Mouse (Mus musculus) midbrain, postnatal 0 days (tissue): ENCODE measurements at regions not wholly inside any gene's neighbourhood (a gene's known extent, or its start where the extent isn't known, plus 50 kb on each side); places are given as distances from the start of the nearest gene placed in this dataset.

ENCODE experiments used
- ATAC-seq: fragments of 200-750 bp; cut with Nextera tagmentation; 2 replicates; pipeline ENCODE4 v1.8.0; 2017; ENCODE audit warnings: moderate number of reproducible peaks, mild to moderate bottlenecking, moderate TSS enrichment, moderate library complexity; ENCODE audit not compliant: low FRiP score
- DNase-seq: peaks from one replicate; pipeline ENCODE4 v3.0.0-alpha.2; 2015; ENCODE audit warnings: low spot score
- H3K27ac ChIP-seq: fragments of 300-500 bp; sonication (generic); 2 replicates; pipeline ENCODE4 v1.5.1; 2014; ENCODE audit warnings: low read depth, mild to moderate bottlenecking, low read length, mixed read lengths
- H3K27me3 ChIP-seq: fragments of 300-500 bp; sonication (generic); 2 replicates; pipeline ENCODE4 v1.6.1; 2014; ENCODE audit warnings: low read length, control low read depth, mixed read lengths; ENCODE audit not compliant: insufficient read depth
- H3K36me3 ChIP-seq: fragments of 300-500 bp; sonication (generic); 2 replicates; pipeline ENCODE4 v1.6.1; 2014; ENCODE audit warnings: low read length, control low read depth, mixed read lengths; ENCODE audit not compliant: insufficient read depth
- H3K4me1 ChIP-seq: fragments of 300-500 bp; sonication (generic); 2 replicates; pipeline ENCODE4 v1.6.1; 2014; ENCODE audit warnings: mild to moderate bottlenecking, control low read depth, antibody characterized with exemption, low read length, mixed read lengths; ENCODE audit not compliant: insufficient read depth
- H3K4me2 ChIP-seq: fragments of 300-500 bp; sonication (generic); 2 replicates; pipeline ENCODE4 v1.6.1; 2014; ENCODE audit warnings: low read depth, mild to moderate bottlenecking, low read length, mixed read lengths; ENCODE audit not compliant: poor library complexity, severe bottlenecking
- H3K4me3 ChIP-seq: fragments of 300-500 bp; sonication (generic); 2 replicates; pipeline ENCODE4 v1.5.1; 2014; ENCODE audit warnings: low read depth, mild to moderate bottlenecking, low read length, moderate library complexity
- H3K9ac ChIP-seq: fragments of 300-500 bp; sonication (generic); replicated peaks from 2 replicates; pipeline ENCODE4 v1.6.1; 2014; ENCODE audit warnings: mild to moderate bottlenecking, low read length, moderate library complexity, mixed read lengths; ENCODE audit not compliant: poor library complexity, severe bottlenecking
- H3K9me3 ChIP-seq: fragments of 300-500 bp; sonication (generic); 2 replicates; pipeline ENCODE4 v1.6.1; 2016; ENCODE audit warnings: low read length, control low read depth
- CTCF ChIP-seq: IDR thresholded peaks from 2 replicates; pipeline ENCODE4 v1.5.1; 2016; ENCODE audit warnings: antibody characterized with exemption, mild to moderate bottlenecking
- WGBS: fragments of 180-500 bp; shearing (Covaris S2); extraction: QIAGEN DNeasy Blood & Tissue Kit; methylation state at CpG from one replicate; pipeline ENCODE4 v1.1.7; 2014; 5-methylcytosine and 5-hydroxymethylcytosine counted together

- Histone ChIP-seq H3K27ac (no peak overlapping the region), H3K9me3 (no peaks in the 10 kb centered on the region), H3K27me3 (no peaks in the 10 kb centered on the region), H3K9ac (no peak overlapping the region), H3K4me1 (peaks cover 5% of the 10 kb centered on the region; the same call in 1 of the 2 replicates), H3K4me2 (no peak overlapping the region), H3K36me3 (no peaks in the 10 kb centered on the region), H3K4me3 (no peak overlapping the region)
- DNase-seq = no peak
- WGBS = 44% methylated on average over 3 of the region's 3 CpGs
- no peak for TF ChIP-seq CTCF
- ATAC-seq = no peak
These were observed 1052.7 kb downstream of the 5730522E02Rik start for GRCm38 (mm10) chr11:25157861-25158245.

GRCm38 (mm10) chr11:25158884-25159283 is 1051.7 kb downstream of the 5730522E02Rik start:
- TF ChIP-seq CTCF = no peak
- Histone ChIP-seq H3K4me3 (no peak overlapping the region), H3K4me2 (no peak overlapping the region), H3K36me3 (no peaks in the 10 kb centered on the region), H3K27ac (no peak overlapping the region), H3K27me3 (no peaks in the 10 kb centered on the region), H3K9me3 (no peaks in the 10 kb centered on the region), H3K9ac (no peak overlapping the region), H3K4me1 (peaks cover 5% of the 10 kb centered on the region; the same call in 1 of the 2 replicates)
- no peak for DNase-seq
- 97% methylated on average over 1 of the region's 1 CpGs for WGBS
- no peak for ATAC-seq

GRCm38 (mm10) chr11:25167939-25168338 is 1042.6 kb downstream of the 5730522E02Rik start:
- Histone ChIP-seq H3K4me3 (no peak overlapping the region), H3K9ac (no peak overlapping the region), H3K36me3 (no peaks in the 10 kb centered on the region), H3K4me2 (no peak overlapping the region), H3K9me3 (no peaks in the 10 kb centered on the region), H3K27ac (no peak overlapping the region), H3K4me1 (no peaks in the 10 kb centered on the region), H3K27me3 (no peaks in the 10 kb centered on the region)
- no peak for TF ChIP-seq CTCF
- DNase-seq = no peak
- WGBS = 83% methylated on average over 1 of the region's 1 CpGs
- no peak for ATAC-seq

GRCm38 (mm10) chr11:25171048-25171447 is 1039.5 kb downstream of the 5730522E02Rik start:
- ATAC-seq = no peak
- no peaks in the 10 kb centered on the region for H3K4me1 ChIP-seq
- H3K9me3 ChIP-seq = no peaks in the 10 kb centered on the region
- no peaks in the 10 kb centered on the region for H3K36me3 ChIP-seq
- TF ChIP-seq CTCF = no peak
- no peaks in the 10 kb centered on the region for H3K27me3 ChIP-seq
- H3K9ac ChIP-seq = no peak overlapping the region
- WGBS = 86% methylated on average over 1 of the region's 1 CpGs
- H3K4me2 ChIP-seq = no peak overlapping the region
- DNase-seq = no peak
- H3K4me3 ChIP-seq = no peak overlapping the region
- no peak overlapping the region for H3K27ac ChIP-seq
